Mouse (Mus musculus): ENCODE measurements around the gene Tchh. TPM values are rescaled to one million over a fixed set of nuclear protein-coding genes. Genes with fewer than 3 reads are reported as not detected.

Gene Tchh
- polyA plus RNA-seq, 1 experiment = 1.5 TPM

- Histone ChIP-seq H3K4me3 (ENCODE audit: insufficient read depth, low read depth, low read length) (no peak overlapping the region), H3K36me3 (ENCODE audit: control insufficient read depth, insufficient read depth, low read length) (no peaks in the 10 kb centered on the region), H3K27me3 (replicated peaks; ENCODE audit: control insufficient read depth, insufficient read depth, low read length) (no peaks in the 10 kb centered on the region), H3K27ac (ENCODE audit: insufficient read depth, low read depth, low read length) (no peak overlapping the region), H3K4me1 (ENCODE audit: control insufficient read depth, insufficient read depth, low read length) (peaks cover 6% of the 10 kb centered on the region; the same call in 1 of the 2 replicates)
- 75% methylated on average over 4 of the region's 4 CpGs for WGBS
- no peak for DNase-seq
- TF ChIP-seq POLR2A (IDR thresholded peaks at IDR 0.05; ENCODE audit: low read depth, low read length) (no peak), CTCF (conservative IDR thresholded peaks at IDR 0.05; ENCODE audit: insufficient read depth, insufficient read length, low read depth, low read length) (no peak)
Observed at GRCm38 (mm10) chr3:93467130-93467529, 25.0 kb downstream of the Tchh start.

- TF ChIP-seq POLR2A (IDR thresholded peaks at IDR 0.05; ENCODE audit: low read depth, low read length) (no peak), CTCF (conservative IDR thresholded peaks at IDR 0.05; ENCODE audit: insufficient read depth, insufficient read length, low read depth, low read length) (no peak)
- Histone ChIP-seq H3K27me3 (replicated peaks; ENCODE audit: control insufficient read depth, insufficient read depth, low read length) (no peaks in the 10 kb centered on the region), H3K36me3 (ENCODE audit: control insufficient read depth, insufficient read depth, low read length) (no peaks in the 10 kb centered on the region), H3K4me1 (ENCODE audit: control insufficient read depth, insufficient read depth, low read length) (peaks cover 6% of the 10 kb centered on the region; the same call in 1 of the 2 replicates), H3K4me3 (ENCODE audit: insufficient read depth, low read depth, low read length) (no peak within 1 kb of the TSS), H3K27ac (ENCODE audit: insufficient read depth, low read depth, low read length) (peak within 1 kb of the TSS; percentile 59)
- DNase-seq = peak; percentile 36
- WGBS = 21% methylated on average over 5 of the region's 5 CpGs
Observed at GRCm38 (mm10) chr3:93468561-93468960, 26.4 kb downstream of the Tchh start, which contains the start of gene Tchhl1. Gene Tchhl1 (plus strand): TSS chr3:93468754.

GRCm38 (mm10) chr3:93469629-93470028 lies 27.5 kb downstream of the Tchh start:
- Histone ChIP-seq H3K4me3 (ENCODE audit: insufficient read depth, low read depth, low read length) (no peak overlapping the region), H3K27ac (ENCODE audit: insufficient read depth, low read depth, low read length) (peak overlapping the region; percentile 59), H3K4me1 (ENCODE audit: control insufficient read depth, insufficient read depth, low read length) (peaks cover 2% of the 10 kb centered on the region; the same call in 1 of the 2 replicates), H3K27me3 (replicated peaks; ENCODE audit: control insufficient read depth, insufficient read depth, low read length) (no peaks in the 10 kb centered on the region), H3K36me3 (ENCODE audit: control insufficient read depth, insufficient read depth, low read length) (no peaks in the 10 kb centered on the region)
- TF ChIP-seq CTCF (conservative IDR thresholded peaks at IDR 0.05; ENCODE audit: insufficient read depth, insufficient read length, low read depth, low read length) (no peak), POLR2A (IDR thresholded peaks at IDR 0.05; ENCODE audit: low read depth, low read length) (no peak)
- 61% methylated on average over 3 of the region's 3 CpGs for WGBS
- peak; percentile 89 for DNase-seq

- no peak for DNase-seq
- Histone ChIP-seq H3K4me1 (ENCODE audit: control insufficient read depth, insufficient read depth, low read length) (no peaks in the 10 kb centered on the region), H3K4me3 (ENCODE audit: insufficient read depth, low read depth, low read length) (no peak overlapping the region), H3K36me3 (ENCODE audit: control insufficient read depth, insufficient read depth, low read length) (no peaks in the 10 kb centered on the region), H3K27me3 (replicated peaks; ENCODE audit: control insufficient read depth, insufficient read depth, low read length) (no peaks in the 10 kb centered on the region), H3K27ac (ENCODE audit: insufficient read depth, low read depth, low read length) (no peak overlapping the region)
- no peak for TF ChIP-seq POLR2A (IDR thresholded peaks at IDR 0.05; ENCODE audit: low read depth, low read length)
- no peak for TF ChIP-seq CTCF (conservative IDR thresholded peaks at IDR 0.05; ENCODE audit: insufficient read depth, insufficient read length, low read depth, low read length)
- WGBS = 89% methylated on average over 1 of the region's 1 CpGs
Observed at GRCm38 (mm10) chr3:93480053-93480452, 37.9 kb downstream of the Tchh start.

GRCm38 (mm10) chr3:93481982-93482616 lies 40.0 kb downstream of the Tchh start:
- Histone ChIP-seq H3K4me3 (ENCODE audit: insufficient read depth, low read depth, low read length) (no peak overlapping the region), H3K36me3 (ENCODE audit: control insufficient read depth, insufficient read depth, low read length) (no peaks in the 10 kb centered on the region), H3K27ac (ENCODE audit: insufficient read depth, low read depth, low read length) (no peak overlapping the region), H3K4me1 (ENCODE audit: control insufficient read depth, insufficient read depth, low read length) (no peaks in the 10 kb centered on the region; the same call in 1 of the 2 replicates), H3K27me3 (replicated peaks; ENCODE audit: control insufficient read depth, insufficient read depth, low read length) (no peaks in the 10 kb centered on the region)
- 73% methylated on average over 2 of the region's 2 CpGs for WGBS
- no peak for DNase-seq
- TF ChIP-seq POLR2A (IDR thresholded peaks at IDR 0.05; ENCODE audit: low read depth, low read length) (no peak), CTCF (conservative IDR thresholded peaks at IDR 0.05; ENCODE audit: insufficient read depth, insufficient read length, low read depth, low read length) (no peak)

- Histone ChIP-seq H3K27ac (ENCODE audit: insufficient read depth, low read depth, low read length) (no peak overlapping the region), H3K4me3 (ENCODE audit: insufficient read depth, low read depth, low read length) (no peak overlapping the region), H3K4me1 (ENCODE audit: control insufficient read depth, insufficient read depth, low read length) (peaks cover 2% of the 10 kb centered on the region; the same call in 1 of the 2 replicates), H3K27me3 (replicated peaks; ENCODE audit: control insufficient read depth, insufficient read depth, low read length) (no peaks in the 10 kb centered on the region), H3K36me3 (ENCODE audit: control insufficient read depth, insufficient read depth, low read length) (no peaks in the 10 kb centered on the region)
- WGBS = 90% methylated on average over 3 of the region's 3 CpGs
- DNase-seq = no peak
- TF ChIP-seq POLR2A (IDR thresholded peaks at IDR 0.05; ENCODE audit: low read depth, low read length) = no peak
- no peak for TF ChIP-seq CTCF (conservative IDR thresholded peaks at IDR 0.05; ENCODE audit: insufficient read depth, insufficient read length, low read depth, low read length)
Observed at GRCm38 (mm10) chr3:93485611-93486010, 43.5 kb downstream of the Tchh start.

GRCm38 (mm10) chr3:93488541-93488940 lies 46.4 kb downstream of the Tchh start:
- peak; percentile 72 for DNase-seq
- Histone ChIP-seq H3K27me3 (replicated peaks; ENCODE audit: control insufficient read depth, insufficient read depth, low read length) (no peaks in the 10 kb centered on the region), H3K4me3 (ENCODE audit: insufficient read depth, low read depth, low read length) (no peak overlapping the region), H3K27ac (ENCODE audit: insufficient read depth, low read depth, low read length) (no peak overlapping the region), H3K4me1 (ENCODE audit: control insufficient read depth, insufficient read depth, low read length) (peaks cover 2% of the 10 kb centered on the region; the same call in 1 of the 2 replicates), H3K36me3 (ENCODE audit: control insufficient read depth, insufficient read depth, low read length) (no peaks in the 10 kb centered on the region)
- WGBS = 62% methylated on average over 2 of the region's 2 CpGs
- no peak for TF ChIP-seq POLR2A (IDR thresholded peaks at IDR 0.05; ENCODE audit: low read depth, low read length)
- no peak for TF ChIP-seq CTCF (conservative IDR thresholded peaks at IDR 0.05; ENCODE audit: insufficient read depth, insufficient read length, low read depth, low read length)

All from kidney, adult 2 months (tissue).